Mouse (Mus musculus) intestine, postnatal 0 days (tissue): ENCODE results near the gene Gm29866. TPM values are rescaled to one million over a fixed set of nuclear protein-coding genes. Genes with fewer than 3 reads are reported as not detected.
"Not testable (repeated sequence)": the region's sequence is repeated elsewhere in the genome, so short reads cannot be mapped to it uniquely, and the experiment has no call there.

Experiments
- ATAC-seq: fragments of 200-750 bp; cut with Nextera tagmentation; 2 replicates; pipeline ENCODE4 v1.8.0; 2017; ENCODE audit warnings: mild to moderate bottlenecking, moderate TSS enrichment, moderate library complexity
- H3K27ac ChIP-seq: fragments of 300-500 bp; sonication (generic); 2 replicates; pipeline ENCODE4 v1.5.1; 2014; ENCODE audit warnings: mild to moderate bottlenecking, low read depth, low read length, moderate library complexity
- H3K27me3 ChIP-seq: fragments of 300-500 bp; sonication (generic); replicated peaks from 2 replicates; pipeline ENCODE4 v1.6.1; 2014; ENCODE audit warnings: low read length, mixed read lengths; ENCODE audit not compliant: control insufficient read depth, insufficient read depth
- H3K36me3 ChIP-seq: fragments of 300-500 bp; sonication (generic); 2 replicates; pipeline ENCODE4 v1.6.1; 2014; ENCODE audit warnings: mild to moderate bottlenecking, moderate library complexity; ENCODE audit not compliant: control insufficient read depth, insufficient read depth
- H3K4me1 ChIP-seq: fragments of 300-500 bp; sonication (generic); replicated peaks from 2 replicates; pipeline ENCODE4 v1.6.1; 2014; ENCODE audit warnings: antibody characterized with exemption, low read length, mixed read lengths; ENCODE audit not compliant: control insufficient read depth, insufficient read depth
- H3K4me2 ChIP-seq: fragments of 300-500 bp; sonication (generic); replicated peaks from 2 replicates; pipeline ENCODE4 v1.6.1; 2014; ENCODE audit warnings: low read depth, mild to moderate bottlenecking, moderate library complexity
- H3K4me3 ChIP-seq: fragments of 300-500 bp; sonication (generic); 2 replicates; pipeline ENCODE4 v1.5.1; 2014; ENCODE audit warnings: low read depth, low read length
- H3K9ac ChIP-seq: fragments of 300-500 bp; sonication (generic); 2 replicates; pipeline ENCODE4 v1.6.1; 2014; ENCODE audit warnings: mild to moderate bottlenecking, low read depth, low read length
- H3K9me3 ChIP-seq: fragments of 300-500 bp; sonication (generic); 2 replicates; pipeline ENCODE4 v1.6.1; 2016; ENCODE audit warnings: mixed run types; ENCODE audit not compliant: control insufficient read depth
- WGBS: fragments of 180-500 bp; shearing (Covaris S2); extraction: QIAGEN DNeasy Blood & Tissue Kit; methylation state at CpG from one replicate; pipeline ENCODE4 v1.1.7; 2014; 5-methylcytosine and 5-hydroxymethylcytosine counted together
- polyA plus RNA-seq: library from polyadenylated mRNA; unstranded; fragments of >200 nt; fragmentation: Nextera tagmentation; extraction: Ambion mirVana; gene quantifications from 2 replicates; pipeline ENCODE4 v1.2.1, GENCODE M21; 2015

The Gm29866 gene
- not detected in 2 replicates for polyA plus RNA-seq

DNA sequence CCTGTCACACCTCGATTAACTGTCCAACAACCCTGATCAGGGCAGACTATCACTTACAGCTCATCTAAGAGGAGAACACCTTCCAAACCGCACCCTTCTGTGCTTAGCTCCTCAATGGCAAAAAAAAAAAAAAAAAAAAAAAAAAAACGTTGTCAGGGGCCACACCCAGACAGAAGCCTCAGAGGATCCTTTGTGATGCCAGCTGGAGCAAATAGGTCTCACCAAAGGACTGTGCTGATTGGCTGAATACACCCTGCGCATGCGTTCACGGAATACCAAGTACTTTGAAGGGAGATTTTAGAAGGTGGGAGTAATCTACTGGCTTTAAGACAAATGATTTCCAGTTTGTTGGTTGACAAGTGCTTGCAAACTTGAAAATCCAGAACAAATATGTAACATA, at the start of gene Gm29866:
Gm29866 (minus strand) TSS at position 101 of the 400 bp plus-strand sequence.
- H3K4me1 ChIP-seq, H3K9me3 ChIP-seq, ATAC-seq, H3K27ac ChIP-seq, H3K9ac ChIP-seq, H3K4me3 ChIP-seq, H3K4me2 ChIP-seq, H3K27me3 ChIP-seq, H3K36me3 ChIP-seq: not testable (repeated sequence)
- no CpG with 5 or more reads among the region's 6 CpGs for WGBS

Other genes starting within 250 kb of the Gm29866 start
- not detected in 2 replicates for gene Gm20909, start 170.9 kb upstream of the Gm29866 start, polyA plus RNA-seq
- not detected in 2 replicates for gene Gm20865, start 247.9 kb upstream of the Gm29866 start, polyA plus RNA-seq